Mouse (Mus musculus) midbrain, embryonic 16.5 days (tissue): ENCODE measurements at regions not wholly inside any gene's neighbourhood (a gene's known extent, or its start where the extent isn't known, plus 50 kb on each side); places are given as distances from the start of the nearest gene placed in this dataset.
A peak's percentile ranks its signal among the peaks of the same experiment; 100 is the strongest.

Source experiments
- ATAC-seq: fragments of 200-750 bp; cut with Nextera tagmentation; 2 replicates; pipeline ENCODE4 v1.8.0; 2017; ENCODE audit warnings: moderate TSS enrichment
- H3K27ac ChIP-seq: fragments of 300-500 bp; sonication (generic); 2 replicates; pipeline ENCODE4 v1.5.1; 2014; ENCODE audit warnings: mild to moderate bottlenecking, low read length, mixed read lengths
- H3K27me3 ChIP-seq: fragments of 300-500 bp; sonication (generic); 2 replicates; pipeline ENCODE4 v1.6.1; 2014; ENCODE audit warnings: low read depth, low read length, mixed read lengths; ENCODE audit not compliant: control insufficient read depth, insufficient read depth
- H3K36me3 ChIP-seq: fragments of 300-500 bp; sonication (generic); 2 replicates; pipeline ENCODE4 v1.6.1; 2014; ENCODE audit warnings: mild to moderate bottlenecking, low read length, moderate library complexity, mixed read lengths; ENCODE audit not compliant: control insufficient read depth, insufficient read depth
- H3K4me1 ChIP-seq: fragments of 300-500 bp; sonication (generic); 2 replicates; pipeline ENCODE4 v1.6.1; 2014; ENCODE audit warnings: mild to moderate bottlenecking, low read length, mixed read lengths; ENCODE audit not compliant: control insufficient read depth, insufficient read depth
- H3K4me2 ChIP-seq: fragments of 300-500 bp; sonication (generic); 2 replicates; pipeline ENCODE4 v1.6.1; 2014; ENCODE audit warnings: mild to moderate bottlenecking, low read length, mixed read lengths
- H3K4me3 ChIP-seq: fragments of 300-500 bp; sonication (generic); 2 replicates; pipeline ENCODE4 v1.5.1; 2014; ENCODE audit warnings: low read depth, mild to moderate bottlenecking, low read length, moderate library complexity, mixed read lengths
- H3K9ac ChIP-seq: fragments of 300-500 bp; sonication (generic); 2 replicates; pipeline ENCODE4 v1.6.1; 2014; ENCODE audit warnings: low read depth, low read length, mixed read lengths
- H3K9me3 ChIP-seq: fragments of 300-500 bp; sonication (generic); replicated peaks from 2 replicates; pipeline ENCODE4 v1.6.1; 2014; ENCODE audit warnings: mild to moderate bottlenecking, low read length, mixed read lengths; ENCODE audit not compliant: control insufficient read depth, poor library complexity, severe bottlenecking
- WGBS: fragments of 180-500 bp; shearing (Covaris S2); extraction: QIAGEN DNeasy Blood & Tissue Kit; methylation state at CpG from one replicate; pipeline ENCODE4 v1.1.7; 2014; 5-methylcytosine and 5-hydroxymethylcytosine counted together

- no peak overlapping the region for H3K9ac ChIP-seq
- H3K9me3 ChIP-seq, result no peaks in the 10 kb centered on the region
- H3K4me2 ChIP-seq, result no peak overlapping the region
- WGBS, result 62% methylated on average over 3 of the region's 3 CpGs
- no peak overlapping the region for H3K27ac ChIP-seq
- H3K36me3 ChIP-seq, result no peaks in the 10 kb centered on the region
- H3K27me3 ChIP-seq, result no peaks in the 10 kb centered on the region
- no peak for ATAC-seq
- H3K4me3 ChIP-seq, result no peak overlapping the region
- no peaks in the 10 kb centered on the region for H3K4me1 ChIP-seq
Observed at GRCm38 (mm10) chr9:59232682-59233081, 58.7 kb upstream of the Adpgk start.

- H3K4me2 ChIP-seq, result no peak overlapping the region
- H3K4me3 ChIP-seq, result no peak overlapping the region
- H3K9ac ChIP-seq, result no peak overlapping the region
- no peak for ATAC-seq
- H3K36me3 ChIP-seq, result no peaks in the 10 kb centered on the region
- no peaks in the 10 kb centered on the region for H3K9me3 ChIP-seq
- no peak overlapping the region for H3K27ac ChIP-seq
- H3K27me3 ChIP-seq, result no peaks in the 10 kb centered on the region
- 80% methylated on average over 7 of the region's 7 CpGs for WGBS
- H3K4me1 ChIP-seq, result no peaks in the 10 kb centered on the region
Observed at GRCm38 (mm10) chr9:59231947-59232346, 59.4 kb upstream of the Adpgk start.

GRCm38 (mm10) chr9:59231186-59231585, 60.2 kb upstream of the Adpgk start:
- H3K4me1 ChIP-seq, result no peaks in the 10 kb centered on the region
- H3K4me2 ChIP-seq, result no peak overlapping the region
- 59% methylated on average over 5 of the region's 5 CpGs for WGBS
- no peaks in the 10 kb centered on the region for H3K27me3 ChIP-seq
- ATAC-seq, result no peak
- H3K9ac ChIP-seq, result no peak overlapping the region
- no peak overlapping the region for H3K4me3 ChIP-seq
- no peaks in the 10 kb centered on the region for H3K9me3 ChIP-seq
- H3K27ac ChIP-seq, result no peak overlapping the region
- H3K36me3 ChIP-seq, result no peaks in the 10 kb centered on the region

GRCm38 (mm10) chr9:59230161-59230560, 61.2 kb upstream of the Adpgk start:
- Histone ChIP-seq H3K36me3 (no peaks in the 10 kb centered on the region), H3K4me3 (no peak overlapping the region), H3K9me3 (no peaks in the 10 kb centered on the region), H3K4me1 (no peaks in the 10 kb centered on the region), H3K9ac (no peak overlapping the region), H3K27me3 (no peaks in the 10 kb centered on the region), H3K27ac (no peak overlapping the region), H3K4me2 (no peak overlapping the region)
- WGBS, result 89% methylated on average over 5 of the region's 5 CpGs
- no peak for ATAC-seq

GRCm38 (mm10) chr9:59227948-59228347, 63.4 kb upstream of the Adpgk start:
- Histone ChIP-seq H3K27me3 (no peaks in the 10 kb centered on the region), H3K27ac (no peak overlapping the region), H3K4me2 (no peak overlapping the region), H3K9me3 (no peaks in the 10 kb centered on the region), H3K4me3 (no peak overlapping the region), H3K4me1 (no peaks in the 10 kb centered on the region), H3K36me3 (no peaks in the 10 kb centered on the region), H3K9ac (no peak overlapping the region)
- no peak for ATAC-seq
- 81% methylated on average over 4 of the region's 4 CpGs for WGBS

GRCm38 (mm10) chr9:59226361-59226760, 65.0 kb upstream of the Adpgk start:
- ATAC-seq, result no peak
- Histone ChIP-seq H3K27me3 (no peaks in the 10 kb centered on the region), H3K4me1 (no peaks in the 10 kb centered on the region), H3K4me2 (no peak overlapping the region), H3K9ac (no peak overlapping the region), H3K36me3 (no peaks in the 10 kb centered on the region), H3K4me3 (no peak overlapping the region), H3K27ac (no peak overlapping the region), H3K9me3 (no peaks in the 10 kb centered on the region)
- WGBS, result 74% methylated on average over 4 of the region's 4 CpGs

GRCm38 (mm10) chr9:59219277-59219676, 72.1 kb upstream of the Adpgk start:
- Histone ChIP-seq H3K4me3 (no peak overlapping the region), H3K36me3 (no peaks in the 10 kb centered on the region), H3K4me1 (no peaks in the 10 kb centered on the region), H3K4me2 (no peak overlapping the region), H3K27me3 (no peaks in the 10 kb centered on the region), H3K27ac (no peak overlapping the region), H3K9me3 (no peaks in the 10 kb centered on the region), H3K9ac (no peak overlapping the region)
- 88% methylated on average over 4 of the region's 4 CpGs for WGBS
- ATAC-seq, result no peak

GRCm38 (mm10) chr9:59202654-59203514, 88.5 kb upstream of the Adpgk start:
- no peaks in the 10 kb centered on the region for H3K27me3 ChIP-seq
- no peak overlapping the region for H3K4me2 ChIP-seq
- no peak overlapping the region for H3K4me3 ChIP-seq
- H3K9me3 ChIP-seq, result no peaks in the 10 kb centered on the region
- 0 out of 2 replicates have a peak, but pooled peaks cover 3% of the 10 kb centered on the region for H3K4me1 ChIP-seq
- no peaks in the 10 kb centered on the region for H3K36me3 ChIP-seq
- WGBS, result 74% methylated on average over 15 of the region's 15 CpGs
- no peak overlapping the region for H3K9ac ChIP-seq
- H3K27ac ChIP-seq, result peak overlapping the region; percentile 10; the same call in 1 of the 2 replicates
- no peak for ATAC-seq

- H3K9ac ChIP-seq, result no peak overlapping the region
- no peaks in the 10 kb centered on the region for H3K27me3 ChIP-seq
- no peak overlapping the region for H3K4me2 ChIP-seq
- H3K9me3 ChIP-seq, result no peaks in the 10 kb centered on the region
- 0 out of 2 replicates have a peak, but pooled peaks cover 3% of the 10 kb centered on the region for H3K4me1 ChIP-seq
- no peak overlapping the region for H3K4me3 ChIP-seq
- ATAC-seq, result no peak
- H3K36me3 ChIP-seq, result no peaks in the 10 kb centered on the region
- H3K27ac ChIP-seq, result no peak overlapping the region
- 72% methylated on average over 19 of the region's 19 CpGs for WGBS
Observed at GRCm38 (mm10) chr9:59199495-59200196, 91.7 kb upstream of the Adpgk start.
